Mouse (Mus musculus) testis, adult 2 months (tissue): ENCODE results near the gene Cdkl2.

Experiments used
- CTCF ChIP-seq: fragments of 200-500 bp; IDR thresholded peaks from 2 replicates; pipeline ENCODE4 v1.5.1; 2012; ENCODE audit warnings: low read depth, mild to moderate bottlenecking, inconsistent platforms, low read length, moderate library complexity; ENCODE audit not compliant: control insufficient read depth, insufficient read depth, insufficient replicate concordance
- POLR2A ChIP-seq: fragments of 200-500 bp; IDR thresholded peaks from 2 replicates; pipeline ENCODE4 v1.6.1; 2012; ENCODE audit warnings: low read depth, mild to moderate bottlenecking, inconsistent platforms, low read length, moderate library complexity; ENCODE audit not compliant: control insufficient read depth

GRCm38 (mm10) chr5:91987236-91987635 is 56.4 kb downstream of the Cdkl2 start, which contains the start of gene Odaph:
- no peak for TF ChIP-seq POLR2A
- TF ChIP-seq CTCF = no peak
